Mouse (Mus musculus): ENCODE measurements at regions not wholly inside any gene's neighbourhood (a gene's known extent, or its start where the extent isn't known, plus 50 kb on each side); places are given as distances from the start of the nearest gene placed in this dataset. TPM values are rescaled to one million over a fixed set of nuclear protein-coding genes. Genes with fewer than 3 reads are reported as not detected.
A peak's percentile ranks its signal among the peaks of the same experiment; 100 is the strongest.

GRCm38 (mm10) chr16:55418871-55419270 lies 121.1 kb upstream of the Zpld1 start:
- Histone ChIP-seq H3K9me3 (no peaks in the 10 kb centered on the region), H3K4me2 (no peak overlapping the region), H3K36me3 (no peaks in the 10 kb centered on the region), H3K4me1 (no peaks in the 10 kb centered on the region), H3K9ac (no peak overlapping the region), H3K4me3 (replicated peaks) (no peak overlapping the region), H3K27me3 (replicated peaks) (no peaks in the 10 kb centered on the region), H3K27ac (no peak overlapping the region)
- ATAC-seq (ENCODE audit: insufficient read depth, low FRiP score, low read depth) = no peak
- 72% methylated on average over 3 of the region's 3 CpGs for WGBS

GRCm38 (mm10) chr16:55400818-55401217 lies 103.0 kb upstream of the Zpld1 start:
- Histone ChIP-seq H3K4me3 (replicated peaks) (no peak overlapping the region), H3K36me3 (no peaks in the 10 kb centered on the region), H3K9me3 (no peaks in the 10 kb centered on the region), H3K4me2 (no peak overlapping the region), H3K27ac (no peak overlapping the region), H3K4me1 (no peaks in the 10 kb centered on the region), H3K9ac (no peak overlapping the region), H3K27me3 (replicated peaks) (no peaks in the 10 kb centered on the region)
- no peak for ATAC-seq (ENCODE audit: insufficient read depth, low FRiP score, low read depth)

- H3K4me1 ChIP-seq = no peaks in the 10 kb centered on the region
- no peaks in the 10 kb centered on the region for H3K36me3 ChIP-seq
- no peaks in the 10 kb centered on the region for H3K9me3 ChIP-seq
- H3K27me3 ChIP-seq (replicated peaks) = no peaks in the 10 kb centered on the region
- ATAC-seq (ENCODE audit: insufficient read depth, low FRiP score, low read depth) = no peak
- no peak overlapping the region for H3K27ac ChIP-seq
- no peak overlapping the region for H3K4me2 ChIP-seq
- H3K4me3 ChIP-seq (replicated peaks) = no peak overlapping the region
- 61% methylated on average over 3 of the region's 3 CpGs for WGBS
- H3K9ac ChIP-seq = no peak overlapping the region
These were observed 97.1 kb upstream of the Zpld1 start for GRCm38 (mm10) chr16:55394864-55395263.

- H3K27ac ChIP-seq = no peak overlapping the region
- no peak overlapping the region for H3K4me2 ChIP-seq
- no peaks in the 10 kb centered on the region for H3K27me3 ChIP-seq (replicated peaks)
- H3K9me3 ChIP-seq = no peaks in the 10 kb centered on the region
- ATAC-seq (ENCODE audit: insufficient read depth, low FRiP score, low read depth) = no peak
- WGBS = 64% methylated on average over 7 of the region's 7 CpGs
- H3K36me3 ChIP-seq = no peaks in the 10 kb centered on the region
- no peak overlapping the region for H3K4me3 ChIP-seq (replicated peaks)
- H3K9ac ChIP-seq = no peak overlapping the region
- no peaks in the 10 kb centered on the region for H3K4me1 ChIP-seq
These were observed 92.6 kb upstream of the Zpld1 start for GRCm38 (mm10) chr16:55390400-55390799.

- Histone ChIP-seq H3K27ac (no peak overlapping the region), H3K4me3 (replicated peaks) (no peak overlapping the region), H3K9ac (no peak overlapping the region), H3K9me3 (no peaks in the 10 kb centered on the region), H3K4me1 (no peaks in the 10 kb centered on the region), H3K36me3 (no peaks in the 10 kb centered on the region), H3K27me3 (replicated peaks) (no peaks in the 10 kb centered on the region), H3K4me2 (no peak overlapping the region)
- 83% methylated on average over 7 of the region's 7 CpGs for WGBS
- ATAC-seq (ENCODE audit: insufficient read depth, low FRiP score, low read depth) = no peak
These were observed 82.2 kb upstream of the Zpld1 start for GRCm38 (mm10) chr16:55379996-55380395.

GRCm38 (mm10) chr16:55379189-55379588 lies 81.4 kb upstream of the Zpld1 start:
- Histone ChIP-seq H3K36me3 (no peaks in the 10 kb centered on the region), H3K27ac (no peak overlapping the region), H3K4me1 (no peaks in the 10 kb centered on the region), H3K9me3 (no peaks in the 10 kb centered on the region), H3K4me2 (no peak overlapping the region), H3K4me3 (replicated peaks) (no peak overlapping the region), H3K27me3 (replicated peaks) (no peaks in the 10 kb centered on the region), H3K9ac (no peak overlapping the region)
- ATAC-seq (ENCODE audit: insufficient read depth, low FRiP score, low read depth) = no peak

- Histone ChIP-seq H3K9ac (no peak overlapping the region), H3K36me3 (no peaks in the 10 kb centered on the region), H3K9me3 (no peaks in the 10 kb centered on the region), H3K4me1 (no peaks in the 10 kb centered on the region), H3K27ac (no peak overlapping the region), H3K4me2 (no peak overlapping the region), H3K4me3 (replicated peaks) (no peak overlapping the region), H3K27me3 (replicated peaks) (no peaks in the 10 kb centered on the region)
- WGBS = 56% methylated on average over 3 of the region's 3 CpGs
- ATAC-seq (ENCODE audit: insufficient read depth, low FRiP score, low read depth) = peak; percentile 73; the same call in 1 of the 2 replicates
These were observed 80.9 kb upstream of the Zpld1 start for GRCm38 (mm10) chr16:55378701-55379100.

- Histone ChIP-seq H3K27me3 (replicated peaks) (no peaks in the 10 kb centered on the region), H3K4me2 (no peak overlapping the region), H3K36me3 (no peaks in the 10 kb centered on the region), H3K9me3 (no peaks in the 10 kb centered on the region), H3K4me3 (replicated peaks) (no peak overlapping the region), H3K27ac (no peak overlapping the region), H3K4me1 (no peaks in the 10 kb centered on the region), H3K9ac (no peak overlapping the region)
- no peak for ATAC-seq (ENCODE audit: insufficient read depth, low FRiP score, low read depth)
- WGBS = 90% methylated on average over 3 of the region's 3 CpGs
These were observed 78.1 kb upstream of the Zpld1 start for GRCm38 (mm10) chr16:55375922-55376321.

GRCm38 (mm10) chr16:55357686-55358085 lies 59.9 kb upstream of the Zpld1 start:
- no peak overlapping the region for H3K27ac ChIP-seq
- H3K36me3 ChIP-seq = no peaks in the 10 kb centered on the region
- WGBS = 48% methylated on average over 4 of the region's 4 CpGs
- H3K4me2 ChIP-seq = no peak overlapping the region
- no peak overlapping the region for H3K9ac ChIP-seq
- no peak overlapping the region for H3K4me3 ChIP-seq (replicated peaks)
- no peak for ATAC-seq (ENCODE audit: insufficient read depth, low FRiP score, low read depth)
- H3K9me3 ChIP-seq = no peaks in the 10 kb centered on the region
- no peaks in the 10 kb centered on the region for H3K27me3 ChIP-seq (replicated peaks)
- H3K4me1 ChIP-seq = no peaks in the 10 kb centered on the region

GRCm38 (mm10) chr16:55356097-55356496 lies 58.3 kb upstream of the Zpld1 start:
- ATAC-seq (ENCODE audit: insufficient read depth, low FRiP score, low read depth) = no peak
- Histone ChIP-seq H3K4me2 (no peak overlapping the region), H3K4me3 (replicated peaks) (no peak overlapping the region), H3K27me3 (replicated peaks) (no peaks in the 10 kb centered on the region), H3K9me3 (no peaks in the 10 kb centered on the region), H3K36me3 (no peaks in the 10 kb centered on the region), H3K27ac (no peak overlapping the region), H3K9ac (no peak overlapping the region), H3K4me1 (no peaks in the 10 kb centered on the region)
- WGBS = 72% methylated on average over 3 of the region's 3 CpGs

Small RNA genes lying in the stretch of these regions (microRNA-seq; reads per million reads assigned to microRNA genes)
- gene Mir5118 = not detected
